Mouse (Mus musculus) effector memory CD4-positive, alpha-beta T cell, adult 7 months (primary cell): Measurements from ENCODE around the gene Tmprss4. TPM values are rescaled to one million over a fixed set of nuclear protein-coding genes. Genes with fewer than 3 reads are reported as not detected.

ENCODE experiments used
- polyA plus RNA-seq: library from polyadenylated mRNA; unstranded; fragments of 100-300 nt; shearing (Covaris generic); gene quantifications from one replicate; pipeline ENCODE4 v1.2.1, GENCODE M21; 2017

The Tmprss4 gene
- polyA plus RNA-seq = not detected

GRCm38 (mm10) chr9:45203797-45204410 is at the start of gene Tmprss4:
Tmprss4 (minus strand) TSS chr9:45204092.

DNA sequence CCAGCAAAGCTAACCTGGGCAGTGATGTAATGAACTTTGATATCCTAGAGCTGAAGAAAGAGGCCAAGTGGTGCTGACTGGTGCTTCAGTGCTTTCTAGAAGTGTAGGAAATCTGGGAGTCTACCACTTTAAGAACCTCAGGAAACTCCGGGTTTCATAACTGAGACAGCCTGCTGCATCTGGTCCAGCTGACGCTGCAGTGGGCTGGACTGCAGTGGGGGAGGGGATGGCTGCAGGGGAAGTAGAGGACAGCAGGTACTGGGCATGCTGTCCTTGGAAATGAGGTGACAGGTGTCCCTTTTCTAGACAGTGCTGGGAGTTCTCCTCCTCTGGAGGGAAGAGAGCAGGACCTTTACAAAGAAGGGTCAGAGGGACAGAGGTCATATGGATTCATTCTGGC is 22.1 kb downstream of the Tmprss4 start, which contains the start of gene BC049352:
TSS of gene BC049352 (plus strand) at position 238 of the 400 bp plus-strand sequence.

GRCm38 (mm10) chr9:45138191-45139032 is 65.5 kb downstream of the Tmprss4 start, which contains the start of gene Scn4b:
Scn4b (plus strand) TSS chr9:45138395.

Other genes with a start within 250 kb of the Tmprss4 start
- 37.5 TPM for gene Ube4a, start 238.5 kb downstream of the Tmprss4 start, polyA plus RNA-seq
- 696 TPM for gene Cd3g, start 223.7 kb downstream of the Tmprss4 start, polyA plus RNA-seq
- 496 TPM for gene Cd3d, start 222.3 kb downstream of the Tmprss4 start, polyA plus RNA-seq
- 852 TPM for gene Cd3e, start 194.5 kb downstream of the Tmprss4 start, polyA plus RNA-seq
- not detected for gene Mpzl2, start 164.3 kb downstream of the Tmprss4 start, polyA plus RNA-seq
- 38.9 TPM for gene Mpzl3, start 148.9 kb downstream of the Tmprss4 start, polyA plus RNA-seq
- 19.8 TPM for gene Jaml, start 124.9 kb downstream of the Tmprss4 start, polyA plus RNA-seq
- gene Scn2b, start 86.3 kb downstream of the Tmprss4 start, polyA plus RNA-seq = 0.28 TPM
- gene Scn4b, start 65.7 kb downstream of the Tmprss4 start, polyA plus RNA-seq = 0.32 TPM
- 0.35 TPM for gene BC049352, start 22.1 kb downstream of the Tmprss4 start, polyA plus RNA-seq
- 29.7 TPM for gene Il10ra, start 65.1 kb upstream of the Tmprss4 start, polyA plus RNA-seq
- 0.16 TPM for gene Tmprss13, start 115.0 kb upstream of the Tmprss4 start, polyA plus RNA-seq
- not detected for gene Fxyd6, start 166.1 kb upstream of the Tmprss4 start, polyA plus RNA-seq
- gene Fxyd2, start 195.6 kb upstream of the Tmprss4 start, polyA plus RNA-seq = not detected
- 0.37 TPM for gene Dscaml1, start 222.5 kb upstream of the Tmprss4 start, polyA plus RNA-seq